Mouse (Mus musculus): ENCODE data around the gene BC053393.

BC053393 gene

GRCm38 (mm10) chr11:46571327-46571726 is at the start of gene BC053393:
TSS of gene BC053393 (plus strand) at chr11:46571536.
- in situ Hi-C loops (cut with MboI, MseI): no loop called here

DNA sequence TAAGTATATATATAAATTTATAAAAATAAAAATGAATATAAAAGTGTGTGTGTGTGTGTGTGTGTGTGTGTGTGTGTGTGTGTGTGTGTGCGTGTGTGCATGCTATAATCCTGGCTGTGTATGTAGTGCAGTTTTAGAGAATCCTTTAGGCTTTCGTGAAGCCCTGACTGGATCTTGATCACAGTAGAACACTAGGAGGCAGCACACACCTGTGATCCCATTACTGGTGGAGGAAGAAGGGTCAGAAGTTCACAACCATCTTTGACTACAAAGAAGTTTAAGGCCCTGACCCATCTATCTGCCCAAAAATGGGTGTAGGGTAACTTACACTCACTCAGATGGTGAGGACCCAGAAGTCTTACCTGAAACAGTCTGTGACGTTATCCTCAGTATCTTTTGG is 48.6 kb upstream of the BC053393 start:
- in situ Hi-C loops (cut with MboI, MseI): loop anchor here (5.0 to 10.0 kb wide), 3 partner anchors 40 to 210 kb away; no protein-coding TSS in a partner anchor

DNA sequence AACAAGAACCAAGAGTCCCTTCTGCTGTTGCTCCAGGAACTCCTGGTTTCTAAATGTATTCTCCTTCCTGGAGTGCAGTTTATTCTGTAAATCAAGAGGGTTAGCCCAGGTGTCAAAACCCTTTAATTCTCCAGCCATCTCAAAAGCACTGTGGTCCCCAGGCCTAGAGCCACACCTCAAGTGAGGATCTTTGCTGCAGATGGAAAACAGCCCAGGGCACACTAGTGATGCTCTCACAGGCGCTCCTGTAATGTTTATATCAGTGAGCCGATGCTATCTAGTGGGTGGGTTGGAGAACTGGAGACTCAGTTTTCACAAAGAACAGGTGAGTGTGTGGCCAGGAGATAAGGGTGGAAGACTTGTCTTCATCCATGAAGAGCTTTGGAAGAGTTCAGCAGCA is 47.4 kb upstream of the BC053393 start, which contains the start of gene Gm12169:
Gene Gm12169 (plus strand): TSS at position 301 of the 400 bp plus-strand sequence.
- in situ Hi-C loops (cut with MboI, MseI): loop anchor here (5.0 to 10.0 kb wide), 3 partner anchors 42 to 208 kb away; no protein-coding TSS in a partner anchor

DNA sequence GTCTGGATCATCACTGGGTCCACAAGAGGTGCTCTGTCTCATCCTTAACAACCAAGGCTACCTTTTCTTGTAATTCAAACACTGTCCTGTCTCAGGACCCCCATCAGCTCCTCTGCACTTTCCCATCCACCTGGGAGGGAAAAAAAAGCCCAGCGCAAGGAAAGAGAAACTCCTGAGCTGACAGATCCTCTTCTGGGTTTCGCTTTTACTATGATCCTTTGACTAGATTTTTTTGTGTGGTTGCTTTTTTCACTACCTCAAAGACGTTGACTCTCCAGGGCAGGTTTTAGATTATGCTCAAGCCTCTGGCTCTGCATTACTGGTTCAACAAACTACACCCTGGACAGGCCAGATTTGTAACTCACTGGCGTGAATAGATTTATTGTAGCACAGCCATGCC is 41.2 kb upstream of the BC053393 start:
- in situ Hi-C loops (cut with MboI, MseI): no loop called here

DNA sequence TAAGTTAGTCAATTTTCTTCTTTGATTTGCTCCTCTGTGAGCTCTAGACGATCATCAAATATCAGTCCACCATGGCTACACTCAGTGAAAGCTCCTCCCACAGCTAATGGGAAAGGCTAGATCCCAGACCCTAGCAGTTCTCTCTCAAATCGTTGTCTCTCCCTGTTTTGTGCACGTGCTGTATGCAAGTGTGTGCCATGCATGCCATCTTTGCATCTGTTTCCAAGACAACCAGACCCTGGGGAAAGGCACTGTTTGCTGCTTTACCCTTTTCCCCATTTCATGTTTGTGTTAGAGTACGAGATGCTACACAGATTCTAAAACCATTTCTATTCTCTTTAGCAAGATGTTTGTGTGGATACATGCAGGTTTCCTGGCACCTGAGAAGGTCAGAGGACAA is 34.4 kb upstream of the BC053393 start:
- in situ Hi-C loops (cut with MboI, MseI): no loop called here

DNA sequence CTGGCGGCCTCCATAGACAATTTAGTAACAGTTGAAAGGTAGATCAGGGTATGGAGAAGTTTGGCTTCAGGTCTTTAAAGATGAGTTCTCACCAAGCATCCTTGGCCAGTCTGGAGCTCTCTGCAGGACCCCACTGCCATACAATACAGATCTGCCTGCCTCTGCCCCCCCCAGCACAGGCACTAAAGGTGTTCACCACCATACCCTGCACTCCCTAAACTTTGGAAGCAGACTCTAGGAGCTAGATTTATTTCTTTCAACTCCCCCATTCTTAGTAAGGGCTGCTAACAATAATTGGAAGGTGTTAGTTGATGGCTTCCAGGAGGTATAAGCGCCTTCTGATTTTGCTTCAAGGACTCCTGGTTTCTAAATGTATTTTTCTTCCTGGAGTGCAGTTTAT is 27.8 kb upstream of the BC053393 start:
- in situ Hi-C loops (cut with MboI, MseI): no loop called here

GRCm38 (mm10) chr11:46549721-46550120 is 21.6 kb upstream of the BC053393 start:
- in situ Hi-C loops (cut with MboI, MseI): no loop called here

GRCm38 (mm10) chr11:46552741-46553140 is 18.6 kb upstream of the BC053393 start:
- in situ Hi-C loops (cut with MboI, MseI): no loop called here

DNA sequence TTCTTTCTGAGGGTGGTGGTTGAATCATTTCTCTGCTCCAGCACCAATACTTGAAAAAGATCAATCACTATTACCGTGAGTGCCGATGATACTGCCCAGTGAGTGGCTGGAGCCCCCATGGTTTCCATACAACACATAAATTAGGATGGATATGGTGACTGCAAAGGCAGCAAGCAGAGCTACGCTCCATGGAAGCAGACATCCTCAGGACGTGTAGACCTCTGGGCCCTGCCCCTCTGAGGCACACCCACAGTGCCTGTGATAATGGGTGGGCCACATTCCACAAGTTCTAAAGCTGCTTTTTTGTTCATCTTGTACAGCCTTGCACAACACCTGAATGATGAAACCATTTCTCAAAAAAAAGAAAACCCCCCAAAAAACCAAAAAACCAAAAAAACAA is 10.2 kb upstream of the BC053393 start:
- in situ Hi-C loops (cut with MboI, MseI): no loop called here

DNA sequence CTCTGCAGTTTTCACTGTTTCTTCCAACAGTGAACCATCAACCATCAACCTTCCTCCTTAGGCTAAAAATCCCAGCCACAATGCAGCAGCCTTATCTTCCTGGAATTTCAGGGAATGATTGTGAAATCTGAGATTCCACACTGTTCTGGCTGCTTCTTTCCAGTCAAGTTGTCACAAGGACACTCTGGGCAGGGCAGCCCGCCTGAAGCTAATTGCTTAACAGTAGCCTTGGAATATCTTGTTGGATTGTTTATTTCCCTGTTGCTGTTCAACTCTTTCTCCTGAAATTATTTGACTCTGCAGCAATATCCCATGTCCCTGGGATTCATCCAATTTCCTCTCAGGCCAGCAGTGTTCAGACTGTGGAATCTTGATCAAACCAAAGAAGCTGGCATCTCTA is 6.7 kb upstream of the BC053393 start:
- in situ Hi-C loops (cut with MboI, MseI): no loop called here

DNA sequence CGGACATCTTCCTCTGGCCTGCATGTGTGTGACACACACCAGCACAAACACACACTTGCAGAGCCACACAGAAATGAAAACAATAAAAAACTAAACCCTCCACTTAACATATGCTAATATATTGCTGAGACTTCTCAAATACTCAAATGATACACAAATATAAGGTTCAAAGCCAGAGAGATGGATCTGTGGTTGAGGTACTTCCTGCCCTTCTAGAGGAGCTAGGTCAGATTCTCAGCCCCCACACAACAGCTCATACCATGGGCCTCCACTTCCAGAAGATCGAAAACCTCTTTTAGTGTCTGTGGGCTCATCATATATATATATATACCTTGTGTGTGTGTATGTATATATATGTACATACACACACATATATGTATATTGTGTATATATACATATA is 5.4 kb upstream of the BC053393 start:
- in situ Hi-C loops (cut with MboI, MseI): no loop called here

DNA sequence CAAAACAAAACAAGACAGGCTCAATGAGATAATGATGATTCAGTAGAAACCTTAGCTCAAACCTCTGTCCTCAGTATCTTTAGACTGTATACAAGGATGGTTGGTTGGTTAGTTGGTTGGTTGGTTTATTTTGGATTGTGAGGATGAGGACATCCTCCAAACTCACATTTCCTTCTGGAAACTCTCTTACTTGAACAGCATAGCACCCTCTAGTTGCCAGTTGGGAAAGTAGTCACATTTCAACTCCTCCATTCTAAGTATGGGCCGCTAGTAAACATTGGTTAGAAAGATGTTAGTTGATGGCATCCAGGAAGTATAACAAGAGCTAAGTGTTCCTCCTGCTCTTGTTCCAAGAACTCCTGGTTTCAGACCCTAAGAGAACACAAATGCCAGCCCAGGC is 2.2 kb upstream of the BC053393 start:
- in situ Hi-C loops (cut with MboI, MseI): no loop called here

DNA sequence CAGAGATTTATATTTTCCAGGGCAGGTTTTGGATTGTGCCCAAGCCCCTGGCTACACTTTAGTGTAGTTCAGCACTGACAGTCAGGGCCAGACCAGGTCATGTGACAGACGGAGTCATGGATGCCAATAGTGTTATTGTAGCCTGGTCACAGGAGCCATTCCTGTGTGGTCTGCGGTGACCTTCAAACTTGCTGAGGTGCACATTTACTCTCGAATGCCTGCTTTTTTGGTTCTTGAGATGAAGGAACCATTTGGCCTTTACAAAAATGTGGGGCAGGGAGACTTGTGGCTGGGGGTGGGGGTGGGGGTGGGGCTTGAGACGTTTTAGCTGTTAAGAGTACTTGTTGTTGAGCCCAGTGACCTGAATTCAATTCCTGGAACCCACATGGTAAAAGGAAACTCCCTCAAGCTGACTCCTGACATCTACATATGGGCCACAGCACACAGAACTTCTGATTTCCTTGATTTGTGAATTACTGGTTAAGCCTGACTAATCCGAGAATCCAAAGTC is 7.5 kb downstream of the BC053393 start:
- in situ Hi-C loops (cut with MboI, MseI): no loop called here

GRCm38 (mm10) chr11:46580428-46580827 is 9.1 kb downstream of the BC053393 start:
- in situ Hi-C loops (cut with MboI, MseI): loop anchor here (5.0 kb wide), 1 partner anchor 37 kb away; no protein-coding TSS in a partner anchor

- in situ Hi-C loops (cut with MboI, MseI): loop anchor here (5.0 kb wide), 1 partner anchor 35 kb away; no protein-coding TSS in a partner anchor
These were observed 11.4 kb downstream of the BC053393 start for GRCm38 (mm10) chr11:46582741-46583140.

- in situ Hi-C loops (cut with MboI, MseI): no loop called here
These were observed 21.1 kb downstream of the BC053393 start for GRCm38 (mm10) chr11:46592416-46592815.

DNA sequence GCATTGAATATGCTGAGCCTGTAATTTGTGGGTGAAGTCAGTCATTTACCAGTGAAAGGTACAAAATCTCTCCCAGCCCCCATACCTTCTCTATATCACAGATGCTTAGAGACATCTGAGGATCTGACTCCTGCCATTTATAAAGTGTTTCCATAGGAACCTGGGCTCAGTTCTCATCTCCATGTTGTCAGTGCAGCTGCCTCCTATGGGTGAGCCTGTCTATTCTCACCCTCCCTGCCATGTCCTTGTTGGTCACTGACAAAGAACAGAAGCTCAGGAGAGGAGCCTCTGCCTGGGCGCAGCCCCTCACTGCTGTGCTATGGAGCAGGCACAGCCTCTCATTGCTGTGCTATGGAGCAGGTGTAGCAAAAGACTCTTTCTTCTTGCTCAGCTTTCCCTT is 48.6 kb downstream of the BC053393 start:
- in situ Hi-C loops (cut with MboI, MseI): loop anchor here (5.0 kb wide), 1 partner anchor 38 kb away; no protein-coding TSS in a partner anchor

DNA sequence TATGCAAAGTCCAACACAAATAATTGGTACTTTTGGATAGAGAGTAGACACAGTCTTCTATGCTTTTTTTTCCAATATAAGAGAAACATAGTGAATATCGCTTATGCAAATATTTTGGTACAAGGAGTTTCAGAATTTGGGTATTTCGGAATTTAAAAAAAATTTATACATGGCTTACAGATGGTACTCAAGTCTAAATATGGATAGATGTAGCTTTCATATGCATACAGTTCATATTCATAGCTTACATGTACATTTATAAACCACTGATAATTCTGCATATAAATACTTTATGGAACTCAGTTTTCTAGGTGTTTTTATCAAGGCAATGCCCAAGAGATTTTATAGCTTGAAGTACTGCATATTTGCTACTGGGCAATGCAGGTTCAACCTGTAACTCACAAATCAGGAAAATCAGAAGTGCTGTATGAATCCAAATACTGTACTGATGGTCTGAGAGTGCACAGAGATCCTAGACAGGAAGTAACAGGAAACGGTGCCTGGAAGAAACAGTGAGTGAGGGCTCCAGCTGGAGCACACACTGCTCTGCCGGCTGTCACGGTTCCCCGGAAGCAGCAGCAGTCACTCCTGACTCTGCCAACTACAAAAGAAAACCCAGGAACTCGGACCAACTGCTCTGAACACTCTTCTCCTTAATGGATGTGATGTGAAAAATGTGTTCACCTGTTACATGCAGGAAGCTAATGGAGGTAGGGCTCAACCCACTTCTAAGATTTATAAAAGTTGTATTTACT is 49.3 kb downstream of the BC053393 start:
- in situ Hi-C loops (cut with MboI, MseI): no loop called here

DNA sequence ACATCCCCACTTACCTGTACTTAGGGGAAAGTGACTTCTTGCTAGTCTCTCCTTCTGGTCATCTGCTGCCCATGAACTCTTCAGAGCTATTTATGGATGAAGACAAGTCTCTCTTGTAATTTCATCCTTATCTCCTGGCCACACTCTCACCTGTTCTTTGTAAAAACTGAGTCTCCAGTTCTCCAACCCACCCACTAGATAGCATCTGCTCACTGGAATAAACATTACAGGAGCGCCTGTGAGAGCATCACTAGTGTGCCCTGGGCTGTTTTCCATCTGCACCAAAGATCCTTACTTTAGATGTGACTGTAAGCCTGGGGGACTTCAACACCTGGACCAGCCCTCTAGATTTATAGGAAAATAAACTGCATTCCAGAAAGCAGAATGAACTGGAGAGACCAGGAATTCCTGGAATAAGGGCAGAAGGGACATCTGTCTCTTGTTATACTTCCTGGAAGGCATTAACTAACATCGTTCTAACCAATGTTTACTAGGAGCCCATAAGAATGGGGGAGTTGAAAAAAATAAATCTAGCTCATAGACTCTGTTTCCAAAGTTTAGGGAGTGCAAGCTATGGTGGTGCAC is 58.0 kb downstream of the BC053393 start, which contains the start of gene Dppa1:
Gene Dppa1 (minus strand): TSS at position 51 of the 585 bp plus-strand sequence.
- in situ Hi-C loops (cut with MboI, MseI): no loop called here

- in situ Hi-C loops (cut with MboI, MseI): loop anchor here (10.0 kb wide), 1 partner anchor 103 kb away; the partner anchor contains the start of gene Havcr1
These were observed 60.3 kb downstream of the BC053393 start for GRCm38 (mm10) chr11:46631635-46632034.

- in situ Hi-C loops (cut with MboI, MseI): loop anchor here (10.0 kb wide), 1 partner anchor 99 kb away; the partner anchor contains the start of gene Havcr1
These were observed 64.2 kb downstream of the BC053393 start for GRCm38 (mm10) chr11:46635516-46635915.

DNA sequence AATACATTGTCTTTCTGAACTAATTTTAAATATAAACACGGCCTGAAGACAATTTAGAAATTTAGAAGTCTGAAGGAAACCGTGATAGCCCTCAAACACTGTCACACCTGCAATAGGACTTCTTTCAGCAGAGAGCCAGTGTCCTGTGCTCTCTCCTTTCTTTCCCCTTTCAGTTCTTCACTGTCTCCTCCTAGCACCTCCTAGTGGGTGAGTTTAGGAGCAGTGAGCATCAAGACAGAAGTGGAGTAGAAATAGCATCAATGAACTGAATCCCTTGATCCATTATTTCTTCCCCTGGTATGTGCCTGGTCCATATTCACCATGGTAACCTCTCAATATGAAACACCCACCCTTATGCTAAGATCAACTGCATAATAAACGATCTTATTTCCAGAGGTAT is 65.2 kb downstream of the BC053393 start:
- in situ Hi-C loops (cut with MboI, MseI): loop anchor here (10.0 kb wide), 1 partner anchor 98 kb away; the partner anchor contains the start of gene Havcr1

All from regulatory T cell (primary cell).